Mouse (Mus musculus) cerebellum, postnatal 4 days (tissue): ENCODE results near the gene Lmo2.

Source experiments
- DNase-seq, 2 experiments: peaks; one replicate each; pipeline ENCODE4 v3.0.0; 2022; ENCODE audit warnings: low spot score in 2 of 2, mixed read lengths in 1 of 2

The Lmo2 gene

DNA sequence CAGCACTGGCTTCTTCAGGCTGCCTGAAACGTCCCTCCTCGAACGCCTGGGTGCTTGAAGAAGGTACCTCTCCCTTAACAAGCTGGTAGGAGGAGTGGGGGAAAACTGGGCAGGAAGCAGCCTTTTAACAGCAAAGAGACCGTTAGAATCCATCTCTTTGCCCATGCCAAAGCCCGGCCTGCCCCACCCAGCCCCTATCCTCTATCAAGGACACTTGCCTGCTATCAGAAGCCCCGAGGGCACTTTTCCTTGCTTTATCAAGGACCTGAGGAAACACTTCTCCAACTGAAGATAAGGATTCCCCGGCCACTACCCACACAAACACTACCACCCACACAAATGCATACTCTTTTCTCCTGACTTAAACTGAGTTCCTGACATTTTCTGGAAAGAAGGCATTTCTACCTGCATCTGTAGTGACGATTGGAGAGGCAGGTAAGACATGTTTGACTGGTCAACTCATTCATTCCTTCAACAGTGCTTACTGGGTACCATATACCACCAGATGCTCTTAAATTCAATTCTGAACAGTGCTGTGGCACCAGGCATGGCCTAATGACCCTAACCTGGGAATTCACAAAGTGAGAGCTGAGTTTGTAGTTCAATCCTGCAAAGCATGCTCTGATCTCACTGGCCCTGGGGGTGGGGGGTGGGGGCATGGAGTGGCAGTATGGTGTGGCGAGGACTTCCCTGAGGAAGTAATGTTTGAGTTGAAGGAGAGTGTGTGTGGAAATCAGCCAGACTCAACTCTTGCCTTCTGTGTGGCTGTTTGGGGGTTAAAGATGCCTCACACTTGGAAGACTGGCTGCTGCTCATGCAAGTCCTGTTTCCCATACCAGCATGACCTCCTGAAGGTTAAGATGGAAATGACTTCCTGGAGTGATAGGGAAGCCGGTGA, at the start of gene Lmo2:
TSS of gene Lmo2 (plus strand) at position 338 of the 898 bp plus-strand sequence.
- DNase-seq = no peak

DNA sequence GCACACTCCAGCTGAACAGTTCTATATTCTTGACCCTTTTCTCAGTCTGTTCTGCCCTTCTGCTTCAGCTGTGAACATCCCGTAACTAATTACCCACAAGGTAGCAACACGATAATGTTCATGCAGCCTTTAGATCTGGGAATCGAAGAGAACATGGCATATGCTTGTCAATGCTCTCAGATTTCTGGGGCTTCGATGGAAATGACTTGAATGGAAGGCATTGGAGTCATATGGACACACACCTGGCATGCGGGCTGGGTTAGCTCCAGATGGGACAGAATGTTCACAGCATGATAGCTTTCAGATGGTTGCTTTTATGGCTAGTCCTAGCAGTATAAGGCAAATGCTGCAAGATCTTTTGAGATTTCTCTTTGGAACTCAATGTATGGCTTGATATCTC, 47.2 kb upstream of the Lmo2 start:
- DNase-seq = no peak

DNA sequence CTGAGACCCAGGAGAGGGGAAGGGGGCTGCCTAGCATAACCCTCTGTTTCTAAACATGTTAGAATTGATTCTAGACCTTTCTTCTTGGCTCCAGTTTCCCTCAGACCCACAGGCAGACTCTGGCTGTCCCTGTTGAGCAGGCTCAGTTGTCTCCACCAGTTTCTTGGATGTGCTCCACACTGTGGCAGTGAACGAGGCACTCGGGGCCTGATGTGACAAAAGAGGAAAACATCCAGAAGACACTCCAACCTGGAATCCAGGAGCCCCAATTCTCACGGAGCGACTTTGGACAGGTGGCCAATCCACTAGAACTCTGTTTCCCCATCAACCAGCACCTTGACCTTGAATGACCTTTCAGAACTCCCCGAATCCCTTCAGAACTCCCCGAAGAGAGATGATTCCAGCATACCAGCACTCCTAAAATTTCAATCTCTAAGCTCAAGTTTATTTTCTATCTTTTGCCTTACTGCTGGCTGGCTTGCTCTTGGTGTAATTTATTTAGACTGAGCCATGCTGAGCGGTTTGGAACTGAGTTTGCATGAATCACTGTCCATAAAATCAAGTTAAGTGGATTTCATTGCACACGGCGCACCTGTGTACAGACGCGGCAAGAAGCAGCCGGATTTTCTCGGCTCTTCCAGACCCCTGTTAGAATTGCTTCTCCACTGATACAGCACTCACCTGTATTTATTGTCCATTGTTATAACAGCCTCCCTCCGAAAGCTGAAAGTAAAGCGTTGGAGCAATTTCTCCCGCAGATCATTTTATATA, 45.1 kb upstream of the Lmo2 start:
- DNase-seq = no peak

DNA sequence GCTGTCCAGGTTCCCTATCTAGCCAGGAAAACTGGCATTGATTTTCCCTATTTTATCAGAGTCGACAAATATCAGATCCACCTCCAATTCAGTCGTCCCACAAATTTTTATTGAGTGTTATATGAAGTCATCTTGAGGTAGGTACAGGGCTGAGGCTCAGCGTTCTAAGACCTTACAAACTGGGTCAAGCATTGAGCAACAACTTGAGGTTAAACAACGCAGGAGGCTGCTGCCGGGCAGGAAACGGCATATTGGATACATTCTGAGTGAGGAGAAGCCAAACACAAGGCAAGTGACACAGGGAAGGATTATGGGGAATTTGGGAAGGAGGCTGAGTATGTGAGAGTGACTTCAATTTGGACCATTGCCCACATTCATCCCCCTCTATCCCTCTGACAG, 44.5 kb upstream of the Lmo2 start:
- no peak for DNase-seq

DNA sequence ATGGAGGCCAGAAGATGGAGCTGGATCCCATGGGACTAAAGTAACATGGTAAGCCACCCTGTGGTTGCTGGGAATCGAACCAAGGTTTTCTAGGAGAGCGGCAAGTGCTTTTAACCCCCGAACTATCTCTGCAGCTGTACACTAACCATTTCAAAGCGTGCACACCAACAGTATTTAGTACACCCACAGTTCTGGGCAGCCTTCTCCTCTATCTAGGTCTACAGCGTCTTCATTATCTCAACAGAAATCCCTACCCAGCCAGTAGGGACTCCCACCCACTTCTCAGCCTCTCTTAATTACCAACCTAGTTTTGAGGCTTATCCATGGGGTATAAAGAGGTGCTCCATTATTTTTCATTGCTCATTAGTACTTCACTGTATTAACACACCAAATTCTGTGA, 41.7 kb upstream of the Lmo2 start:
- DNase-seq = no peak

DNA sequence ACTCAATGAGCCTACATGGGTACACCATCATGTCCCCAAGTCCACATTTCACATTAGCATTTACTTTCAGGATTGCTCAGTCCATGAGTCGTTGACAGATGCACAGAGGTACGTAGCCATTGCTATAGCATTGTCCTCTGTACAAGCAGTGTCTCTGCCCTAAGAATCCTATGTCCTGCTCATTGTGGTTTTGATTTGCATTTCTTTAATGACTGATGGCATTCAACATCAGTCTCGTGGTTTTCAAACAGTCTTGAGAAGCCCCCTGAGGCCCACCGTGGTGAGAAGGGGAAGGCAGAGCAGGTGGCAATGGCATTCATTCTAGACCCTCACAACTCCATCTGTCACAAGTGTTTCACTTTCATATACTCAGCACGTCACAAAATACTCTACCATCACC, 40.4 kb upstream of the Lmo2 start:
- no peak for DNase-seq

DNA sequence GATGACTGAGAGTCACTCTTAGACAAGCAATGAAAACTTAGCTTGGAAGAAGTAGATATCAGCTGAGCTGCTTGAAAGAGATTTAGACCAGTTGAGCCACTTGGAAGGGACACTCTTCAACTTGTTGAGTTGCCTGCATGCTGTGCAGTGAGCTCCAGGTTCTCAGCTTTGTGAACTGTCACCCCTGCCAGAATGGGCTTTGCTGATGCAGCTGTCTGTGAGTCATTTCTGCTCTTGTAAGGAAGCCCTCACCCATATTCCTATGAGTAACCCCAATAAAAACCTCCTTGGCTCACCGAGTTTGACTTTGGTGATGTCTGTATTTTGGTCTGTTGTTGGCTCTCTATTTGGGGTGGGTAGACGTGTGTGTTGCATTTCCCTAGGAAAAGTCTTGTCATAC, 39.4 kb upstream of the Lmo2 start:
- no peak for DNase-seq

DNA sequence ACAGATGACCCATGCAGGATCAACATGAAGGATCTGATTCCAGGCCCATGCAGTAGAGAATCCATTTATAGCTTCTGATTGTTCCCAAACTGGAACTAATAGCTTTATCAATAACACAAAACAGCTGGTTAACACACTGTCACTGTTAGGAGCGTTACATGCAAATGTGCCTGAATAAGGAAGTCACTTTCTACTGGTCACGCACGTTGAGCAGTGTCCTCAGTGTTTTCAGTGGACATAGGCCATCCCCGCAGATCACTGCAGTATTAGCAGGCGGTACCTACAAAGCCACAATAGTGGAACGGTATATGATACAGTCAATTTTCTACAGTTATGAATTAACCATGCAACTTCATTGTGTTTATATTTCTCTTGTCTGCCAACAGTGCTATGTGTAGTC, 38.3 kb upstream of the Lmo2 start:
- DNase-seq = no peak

DNA sequence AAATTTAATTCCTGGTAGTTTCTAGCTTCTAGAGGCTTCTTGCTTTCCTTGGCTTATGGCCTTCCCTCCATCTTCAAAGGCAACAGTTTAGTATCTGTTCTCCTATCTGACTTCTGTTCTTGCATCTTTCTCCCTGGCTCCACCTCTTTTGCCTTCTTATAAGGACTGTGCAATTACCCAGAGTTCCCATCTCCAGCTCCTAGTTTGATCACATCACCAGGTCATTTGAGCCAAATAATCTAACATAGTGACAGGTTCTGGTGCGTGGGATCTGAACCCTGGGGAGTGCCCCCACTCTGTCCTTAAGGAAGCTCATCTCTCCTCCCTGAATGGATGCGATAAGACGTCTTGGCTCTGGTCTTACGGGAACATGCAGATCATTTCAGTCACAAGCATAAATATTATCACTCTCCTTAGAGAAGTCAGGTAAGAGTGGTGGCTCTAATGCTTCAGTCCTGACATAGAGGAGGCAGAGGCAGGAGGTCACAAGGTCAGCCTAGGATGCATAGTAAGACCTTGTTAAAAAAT, 31.1 kb upstream of the Lmo2 start:
- DNase-seq = no peak

DNA sequence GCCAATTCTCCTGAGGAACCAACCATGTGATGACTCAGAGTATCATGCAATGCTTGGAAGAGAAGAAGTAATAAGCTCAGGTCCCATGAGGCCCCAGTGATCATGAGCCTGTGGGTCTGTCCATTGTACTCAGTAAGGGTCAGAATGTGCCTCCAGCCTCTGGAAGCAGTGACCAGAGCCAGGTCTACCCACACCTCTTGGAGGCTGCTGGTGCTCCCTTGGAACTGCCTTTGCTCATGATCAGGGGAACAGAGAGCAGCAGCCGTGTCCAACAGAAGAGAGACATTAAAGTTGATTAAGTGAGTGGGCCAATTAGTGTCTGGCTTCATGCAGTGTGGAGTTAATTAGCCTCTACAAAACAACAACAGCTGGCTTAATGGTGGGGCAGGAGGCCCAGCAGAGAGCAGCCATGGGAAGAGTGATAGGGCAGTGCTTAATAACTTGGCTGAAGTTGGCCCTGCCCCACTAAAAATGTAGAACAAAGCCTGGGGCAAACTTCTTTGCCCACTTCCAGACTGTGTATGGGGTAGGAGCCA, 30.1 kb upstream of the Lmo2 start:
- DNase-seq = no peak

DNA sequence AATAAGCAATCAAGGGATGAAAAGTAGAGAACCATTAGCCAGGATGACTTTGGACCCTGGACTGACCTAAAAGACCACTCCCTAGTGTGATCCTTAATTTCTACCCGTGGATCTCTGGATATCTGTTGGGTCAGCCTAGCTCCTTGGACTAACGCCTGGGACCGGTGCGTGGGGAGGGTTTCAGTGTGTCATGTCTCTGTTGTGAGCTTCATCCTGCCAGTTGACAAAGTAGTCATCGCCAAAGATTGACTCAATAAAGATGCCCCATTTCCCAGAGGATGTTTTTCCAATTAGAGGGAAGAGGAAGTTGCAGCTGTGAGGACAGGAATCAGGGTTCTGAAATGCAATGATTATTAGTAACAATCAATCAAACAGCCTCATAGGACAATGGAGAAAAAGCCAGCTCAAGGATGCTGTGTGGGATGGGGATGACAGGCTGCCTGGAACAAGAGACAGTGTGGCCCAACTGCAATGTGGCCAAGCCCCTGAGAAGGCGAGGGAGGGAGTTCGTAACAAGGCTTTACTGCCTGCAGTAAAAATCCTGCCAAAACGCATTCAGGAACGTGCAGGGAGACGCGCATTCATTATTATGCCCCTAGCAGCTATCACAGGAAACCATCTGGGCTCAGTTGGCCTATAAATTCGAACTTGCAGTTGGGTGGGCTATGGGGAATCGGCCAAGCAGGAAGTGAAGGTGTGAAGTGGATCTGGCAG, 27.3 kb upstream of the Lmo2 start:
- DNase-seq = no peak

DNA sequence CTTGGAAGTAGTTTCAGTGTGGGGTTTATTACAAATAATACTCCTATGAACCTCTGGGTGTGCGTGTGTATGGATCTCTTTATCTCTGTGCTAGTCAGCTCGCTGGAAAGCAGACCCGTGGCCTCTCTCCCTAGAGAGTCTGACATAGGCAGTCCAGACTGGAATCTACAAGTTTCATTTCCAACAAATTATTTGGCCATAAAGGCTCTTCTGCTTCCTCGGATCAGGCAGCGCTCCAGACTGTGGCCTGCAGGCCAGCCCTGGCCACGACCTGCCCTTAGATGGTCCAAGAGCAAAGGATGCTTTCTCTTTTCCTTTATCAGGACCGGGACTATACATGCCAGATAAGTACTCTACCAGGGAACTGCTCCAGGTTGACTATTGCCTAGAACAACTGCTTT, 26.3 kb upstream of the Lmo2 start:
- DNase-seq = no peak

DNA sequence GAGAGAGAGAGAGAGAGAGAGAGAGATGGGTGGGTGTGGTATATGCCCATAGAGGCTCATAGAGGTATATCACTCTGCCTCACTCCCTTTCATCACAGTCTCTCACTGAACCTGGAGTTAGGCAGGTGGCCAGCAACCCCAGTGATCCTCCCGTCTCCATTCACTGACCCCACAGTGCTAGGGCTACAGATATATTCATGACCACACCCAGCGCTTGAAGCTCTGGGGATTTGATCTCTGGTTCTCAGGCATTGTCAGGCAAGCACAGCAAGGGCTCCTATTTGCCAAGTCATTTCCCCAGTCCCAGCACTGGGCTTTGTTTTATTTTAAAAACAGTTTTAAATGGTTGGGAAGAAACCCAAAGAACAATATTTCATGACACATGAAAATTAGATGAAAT, 25.8 kb upstream of the Lmo2 start:
- DNase-seq = no peak

DNA sequence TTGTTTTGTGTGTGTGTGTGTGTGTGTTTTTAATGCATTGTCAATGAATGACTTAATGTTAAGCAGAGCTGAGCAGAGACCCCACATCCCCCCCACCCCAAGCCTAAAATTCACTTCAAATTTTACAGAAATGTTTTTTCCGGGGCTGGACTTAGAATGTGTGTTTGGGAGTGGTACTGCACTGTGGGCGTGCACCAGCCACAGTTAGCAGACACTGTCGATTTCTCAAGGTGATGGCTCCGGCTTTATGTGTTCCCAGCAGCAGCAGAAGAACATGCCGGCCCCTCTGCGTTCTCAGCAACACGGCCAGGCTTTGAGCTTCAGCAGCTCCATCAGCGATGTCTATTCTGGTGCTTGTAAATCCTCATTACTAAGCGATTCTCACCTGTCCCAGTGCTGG, 25.3 kb upstream of the Lmo2 start:
- no peak for DNase-seq

DNA sequence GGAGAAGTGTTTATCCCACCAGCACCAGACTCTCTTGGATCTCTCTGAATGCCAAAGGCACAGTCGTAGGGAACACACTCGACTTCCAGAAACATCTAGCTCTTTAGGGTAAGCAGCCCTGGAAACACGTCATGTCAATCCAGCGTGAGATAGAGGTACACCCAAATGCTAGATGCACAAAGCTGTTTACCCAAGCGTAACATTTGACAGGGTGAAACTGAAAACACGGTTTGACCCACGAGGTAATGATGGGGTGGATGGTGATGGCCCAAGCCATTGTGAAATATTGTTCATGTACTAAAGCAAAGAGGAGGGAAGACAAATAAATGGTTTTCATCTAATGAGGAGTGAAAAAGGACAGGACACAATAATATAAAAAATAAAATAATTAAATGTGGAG, 23.5 kb upstream of the Lmo2 start:
- no peak for DNase-seq

DNA sequence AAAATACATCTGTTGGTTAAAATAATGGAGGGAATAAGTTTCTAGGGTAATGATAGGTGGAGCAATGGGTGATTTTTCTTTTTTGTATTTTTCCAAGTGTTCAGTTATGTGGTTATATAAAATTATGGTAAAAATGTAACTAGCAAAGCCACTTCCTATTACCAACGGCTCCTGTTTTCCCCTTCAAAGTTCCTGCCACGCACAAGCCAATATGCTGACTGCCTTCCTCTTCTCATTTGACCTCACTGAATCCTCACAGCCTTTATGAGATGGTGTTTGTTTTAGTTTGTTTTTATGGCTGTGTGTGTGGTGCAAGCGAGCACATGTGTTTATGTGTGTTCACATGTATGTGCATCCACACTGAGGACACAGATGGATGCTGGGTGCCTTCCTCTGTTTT, 23.1 kb upstream of the Lmo2 start:
- no peak for DNase-seq

DNA sequence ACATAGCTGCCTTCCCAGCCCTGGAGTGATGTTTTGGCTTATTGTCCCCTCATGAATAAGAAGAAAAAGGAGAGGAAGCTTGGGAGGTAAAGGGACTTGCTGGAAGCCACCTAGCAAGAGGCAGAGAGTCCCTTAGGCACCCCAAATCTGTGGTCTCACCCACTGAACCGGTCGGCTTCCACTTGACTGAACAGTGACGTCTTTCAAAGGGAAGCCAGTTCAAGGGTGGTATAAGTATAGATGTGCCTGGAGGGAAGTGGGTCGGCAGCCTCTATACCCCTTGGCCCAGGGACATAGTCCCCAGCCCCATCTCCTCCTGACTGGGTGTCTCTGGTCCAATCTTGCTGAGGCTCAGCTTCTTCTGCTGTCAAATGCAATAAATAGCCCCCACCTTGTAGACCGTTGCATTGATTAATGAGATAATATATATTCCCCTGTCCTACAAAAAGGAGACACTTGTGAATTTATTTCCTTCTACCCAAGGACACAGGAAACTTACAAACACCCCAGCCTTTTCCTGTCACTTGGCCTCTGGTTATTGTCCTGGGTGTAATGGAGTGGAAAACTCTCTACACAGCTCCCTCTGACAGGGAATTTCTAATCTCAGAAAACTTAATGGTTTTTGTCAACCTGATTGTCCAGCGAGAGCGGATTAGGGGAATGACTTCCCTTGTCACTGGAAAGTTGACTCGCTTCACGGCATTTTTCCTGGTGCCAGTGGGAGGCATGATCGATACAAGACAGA, 21.9 kb upstream of the Lmo2 start:
- DNase-seq = no peak

DNA sequence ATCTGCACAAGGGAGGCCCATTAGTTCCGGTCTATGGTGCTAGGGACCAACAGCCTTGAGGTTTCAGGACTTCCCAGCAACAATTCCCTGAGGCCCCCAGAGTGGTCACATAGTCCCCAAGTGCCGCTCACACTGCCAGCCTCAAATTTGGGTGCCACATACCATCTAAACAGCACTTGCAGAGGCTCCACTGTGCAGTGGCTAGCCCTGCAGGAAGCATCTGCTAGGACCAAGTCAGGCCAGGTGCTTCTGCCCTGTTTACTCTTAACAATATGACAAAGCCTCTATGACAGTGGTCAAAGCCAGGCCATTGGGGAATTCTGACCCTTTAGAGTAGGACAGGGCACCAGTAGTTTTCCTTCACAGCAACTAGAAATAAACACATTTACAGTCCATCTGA, 21.1 kb upstream of the Lmo2 start:
- no peak for DNase-seq

DNA sequence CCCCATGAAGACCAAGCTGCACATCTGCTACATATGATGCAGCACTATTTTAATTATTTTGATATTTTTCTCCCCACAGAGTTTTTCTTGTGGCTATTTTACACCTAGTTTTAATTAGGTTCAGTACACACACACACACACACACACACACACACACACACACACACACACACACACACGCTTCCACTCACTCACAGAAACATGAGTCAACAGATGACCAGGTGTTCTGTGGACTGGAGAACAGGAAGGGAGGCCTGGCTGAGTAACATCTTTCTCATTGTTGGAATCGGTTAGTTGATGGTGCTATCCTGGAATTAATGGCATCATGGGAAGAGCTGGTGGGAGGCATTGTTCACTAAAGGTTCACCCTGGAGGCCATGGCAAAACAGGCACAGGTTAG, 20.1 kb upstream of the Lmo2 start:
- no peak for DNase-seq

DNA sequence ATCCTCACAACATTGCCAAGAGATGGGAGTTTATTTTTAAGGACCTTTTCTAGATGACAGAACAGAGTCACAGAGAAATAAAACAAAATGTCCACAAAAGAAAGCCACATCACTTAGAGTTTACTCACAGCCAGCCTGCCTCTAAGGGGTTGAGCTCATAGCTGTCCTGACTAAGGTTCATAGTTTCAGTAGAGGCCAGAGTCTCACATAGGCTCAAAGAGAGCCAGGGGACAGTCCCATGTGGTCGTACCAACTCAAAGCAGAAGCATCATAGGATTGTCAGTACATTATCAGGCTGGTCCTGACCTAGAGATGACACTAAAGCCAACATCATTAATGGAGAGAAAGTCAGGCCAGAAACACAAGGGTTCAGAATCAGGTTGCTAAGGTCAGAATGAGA, 19.2 kb upstream of the Lmo2 start:
- DNase-seq = no peak

DNA sequence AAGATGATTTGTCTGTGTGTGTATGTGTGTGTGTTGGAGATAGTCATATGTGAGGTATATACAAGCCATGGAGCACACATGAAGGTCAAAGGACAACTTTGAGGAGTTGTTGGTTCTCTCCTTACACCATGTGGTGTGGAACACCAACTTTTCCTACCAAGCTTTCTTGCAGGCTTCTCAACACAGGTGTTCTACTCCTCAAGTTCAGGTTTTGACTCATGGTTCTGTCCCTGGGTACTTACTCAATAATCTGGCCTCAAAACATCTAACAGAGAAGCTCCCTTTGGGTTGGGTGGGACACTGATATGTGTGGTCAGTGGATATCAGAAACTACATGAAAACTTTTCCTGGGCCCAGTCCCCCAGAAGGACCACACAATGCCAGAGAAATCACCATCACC, 18.8 kb upstream of the Lmo2 start:
- DNase-seq = no peak
